ENCODE assay signal across 9 mouse cellular contexts in genomic region chr4:70603209-70603852, GRCm38 (mm10).
DNase-seq lines count a peak whose midpoint lies in the region; ATAC-seq and TF ChIP-seq lines count a peak whose summit lies in the region.
"Had no signal": no experiment of that assay in that cellular context is flagged by ENCODE, and none has a peak within 500 bp of the region (broad histone marks: within the 10 kb centered on the region; RNA-seq: fewer than 3 reads in every experiment).

No protein-coding gene starts in this region.

- no peaks in the 10 kb centered on the region for H3K9me3 ChIP-seq in liver, postnatal 0 days (ENCODE audit: low read length)
- H3K9me3 ChIP-seq in liver, embryonic 11.5 days (ENCODE audit: control insufficient read depth, low read length), result no peaks in the 10 kb centered on the region
- H3K9me3 ChIP-seq in hindbrain, embryonic 14.5 days (ENCODE audit: control insufficient read depth, low read length), result no peaks in the 10 kb centered on the region
- no peaks in the 10 kb centered on the region for H3K9me3 ChIP-seq in midbrain, postnatal 0 days (ENCODE audit: low read length)
- H3K9me3 ChIP-seq in liver, embryonic 12.5 days (replicated peaks), result no peaks in the 10 kb centered on the region

- peak; percentile 49 for DNase-seq in adrenal gland, postnatal 10 days
- no peak for DNase-seq in adrenal gland, postnatal 25 days
- no peak for DNase-seq in liver, postnatal 0 days
- DNase-seq in liver, embryonic 11.5 days (ENCODE audit: low spot score), result no peak
- DNase-seq in cerebellum, postnatal 25 days, result peak; percentile 18 to 62
- DNase-seq in hindbrain, embryonic 14.5 days (ENCODE audit: low spot score), result peak; percentile 83
- DNase-seq in midbrain, postnatal 0 days (ENCODE audit: low spot score), result peak; percentile 81

- H3K4me1 ChIP-seq in liver, postnatal 0 days (ENCODE audit: insufficient read depth), result no peaks in the 10 kb centered on the region
- H3K4me1 ChIP-seq in liver, embryonic 11.5 days (replicated peaks; ENCODE audit: control insufficient read depth, insufficient read depth, low read length), result no peaks in the 10 kb centered on the region
- H3K4me1 ChIP-seq in hindbrain, embryonic 14.5 days (replicated peaks; ENCODE audit: control insufficient read depth, insufficient read depth, low read length), result no peaks in the 10 kb centered on the region
- H3K4me1 ChIP-seq in midbrain, postnatal 0 days (ENCODE audit: insufficient read depth, low read length), result no peaks in the 10 kb centered on the region
- no peaks in the 10 kb centered on the region for H3K4me1 ChIP-seq in liver, embryonic 12.5 days

- no peaks in the 10 kb centered on the region for H3K27me3 ChIP-seq in liver, postnatal 0 days (ENCODE audit: insufficient read depth, low read length)
- no peaks in the 10 kb centered on the region for H3K27me3 ChIP-seq in liver, embryonic 11.5 days (replicated peaks; ENCODE audit: control insufficient read depth, insufficient read depth, low read length)
- H3K27me3 ChIP-seq in hindbrain, embryonic 14.5 days (ENCODE audit: control insufficient read depth, insufficient read depth, low read length), result no peaks in the 10 kb centered on the region
- no peaks in the 10 kb centered on the region for H3K27me3 ChIP-seq in midbrain, postnatal 0 days (ENCODE audit: insufficient read depth, low read length)
- no peaks in the 10 kb centered on the region for H3K27me3 ChIP-seq in liver, embryonic 12.5 days (replicated peaks)

- no peak overlapping the region for H3K27ac ChIP-seq in liver, postnatal 0 days (ENCODE audit: low read depth)
- H3K27ac ChIP-seq in liver, embryonic 11.5 days (ENCODE audit: low read depth, low read length), result no peak overlapping the region
- H3K27ac ChIP-seq in hindbrain, embryonic 14.5 days, result no peak overlapping the region
- H3K27ac ChIP-seq in midbrain, postnatal 0 days (ENCODE audit: low read depth, low read length), result no peak overlapping the region
- no peak overlapping the region for H3K27ac ChIP-seq in liver, embryonic 12.5 days
- H3K27ac ChIP-seq: macrophage had no signal

- H3K4me3 ChIP-seq in liver, postnatal 0 days (ENCODE audit: low read depth, low read length), result no peak overlapping the region
- H3K4me3 ChIP-seq in liver, embryonic 11.5 days (ENCODE audit: low read depth, low read length), result no peak overlapping the region
- no peak overlapping the region for H3K4me3 ChIP-seq in hindbrain, embryonic 14.5 days (replicated peaks; ENCODE audit: low read length)
- H3K4me3 ChIP-seq in midbrain, postnatal 0 days (ENCODE audit: low read depth, low read length), result no peak overlapping the region
- no peak overlapping the region for H3K4me3 ChIP-seq in liver, embryonic 12.5 days

- no peaks in the 10 kb centered on the region for H3K36me3 ChIP-seq in liver, postnatal 0 days (replicated peaks; ENCODE audit: insufficient read depth, low read length)
- no peaks in the 10 kb centered on the region for H3K36me3 ChIP-seq in liver, embryonic 11.5 days (ENCODE audit: control insufficient read depth, insufficient read depth, low read length)
- no peaks in the 10 kb centered on the region for H3K36me3 ChIP-seq in hindbrain, embryonic 14.5 days (replicated peaks; ENCODE audit: control insufficient read depth, insufficient read depth)
- no peaks in the 10 kb centered on the region for H3K36me3 ChIP-seq in midbrain, postnatal 0 days (ENCODE audit: insufficient read depth, low read length)
- H3K36me3 ChIP-seq in liver, embryonic 12.5 days, result no peaks in the 10 kb centered on the region

- TF ChIP-seq CTCF in liver, postnatal 0 days (IDR thresholded peaks at IDR 0.05; ENCODE audit: low read depth), result peak; percentile 61
- TF ChIP-seq CTCF in midbrain, postnatal 0 days (IDR thresholded peaks at IDR 0.05), result peak; percentile 89

- no peak overlapping the region for H3K9ac ChIP-seq in liver, postnatal 0 days (replicated peaks)
- H3K9ac ChIP-seq in liver, embryonic 11.5 days (ENCODE audit: low read depth, low read length), result no peak overlapping the region
- H3K9ac ChIP-seq in hindbrain, embryonic 14.5 days, result no peak overlapping the region
- H3K9ac ChIP-seq in midbrain, postnatal 0 days (replicated peaks; ENCODE audit: low read length, poor library complexity, severe bottlenecking), result no peak overlapping the region
- no peak overlapping the region for H3K9ac ChIP-seq in liver, embryonic 12.5 days

- no peak for TF ChIP-seq EP300 in liver, postnatal 0 days (IDR thresholded peaks at IDR 0.05; ENCODE audit: low read depth)

- whole genome bisulfite sequencing in liver, postnatal 0 days (ENCODE audit: insufficient replicate concordance), result 21% methylated on average over 3 of the region's 3 CpGs
- WGBS in liver, embryonic 11.5 days, result 20% methylated on average over 3 of the region's 3 CpGs
- WGBS in hindbrain, embryonic 14.5 days, result 26% methylated on average over 3 of the region's 3 CpGs
- 24% methylated on average over 3 of the region's 3 CpGs for WGBS in midbrain, postnatal 0 days
- WGBS in liver, embryonic 12.5 days (ENCODE audit: insufficient replicate concordance), result 14% methylated on average over 3 of the region's 3 CpGs

- ATAC-seq in liver, postnatal 0 days, result no peak
- no peak for ATAC-seq in liver, embryonic 11.5 days (replicated peaks; ENCODE audit: low FRiP score)
- ATAC-seq in hindbrain, embryonic 14.5 days (ENCODE audit: low FRiP score), result 0 out of 2 replicates have a peak, but pooled peaks have one; percentile 52
- ATAC-seq in midbrain, postnatal 0 days (ENCODE audit: low FRiP score), result no peak
- no peak for ATAC-seq in liver, embryonic 12.5 days

- H3K4me2 ChIP-seq in liver, postnatal 0 days (ENCODE audit: low read depth, low read length), result no peak overlapping the region
- no peak overlapping the region for H3K4me2 ChIP-seq in liver, embryonic 11.5 days
- no peak overlapping the region for H3K4me2 ChIP-seq in hindbrain, embryonic 14.5 days (replicated peaks)
- no peak overlapping the region for H3K4me2 ChIP-seq in midbrain, postnatal 0 days (ENCODE audit: low read depth, low read length, poor library complexity, severe bottlenecking)
- no peak overlapping the region for H3K4me2 ChIP-seq in liver, embryonic 12.5 days

Comparison
In these comparisons a context has a peak if more than half of its experiments do, and no peak if none do; other contexts are left out.
1. DNase-seq: peak in adrenal gland, postnatal 10 days (single experiment), cerebellum, postnatal 25 days (2 of 2), hindbrain, embryonic 14.5 days (single experiment) and midbrain, postnatal 0 days (single experiment); none in adrenal gland, postnatal 25 days (single experiment), liver, postnatal 0 days (single experiment) and liver, embryonic 11.5 days (single experiment).